Mouse (Mus musculus): Measurements from ENCODE around the gene Lipa. TPM values are rescaled to one million over a fixed set of nuclear protein-coding genes. Genes with fewer than 3 reads are reported as not detected.

Gene Lipa
- polyA plus RNA-seq, 1 experiment, result 30.2 TPM

DNA sequence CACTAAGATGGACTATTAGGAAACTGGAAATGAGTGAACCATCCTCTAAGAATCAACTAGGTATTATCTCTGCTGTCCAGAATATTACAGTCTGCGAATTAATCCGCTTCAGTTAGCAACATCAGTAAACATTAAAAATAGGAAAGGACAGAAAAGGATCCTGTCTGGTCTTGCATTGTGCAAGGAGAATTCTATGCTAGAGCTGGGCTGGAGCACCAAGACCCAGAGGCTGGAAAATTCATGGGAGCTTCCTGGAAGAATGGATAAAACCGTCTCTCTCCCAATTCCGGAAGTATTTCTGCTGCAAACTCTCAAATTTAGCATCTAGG lies 22.9 kb upstream of the Lipa start:
- 32% methylated on average over 4 of the region's 4 CpGs for WGBS
- TF ChIP-seq POLR2A (IDR thresholded peaks at IDR 0.05; ENCODE audit: low read depth, low read length) (no peak), CTCF (IDR thresholded peaks at IDR 0.05; ENCODE audit: extremely low read depth, insufficient read depth, insufficient read length, insufficient replicate concordance) (no peak)
- Histone ChIP-seq H3K36me3 (ENCODE audit: control insufficient read depth, insufficient read depth, low read length) (no peaks in the 10 kb centered on the region), H3K4me1 (ENCODE audit: control insufficient read depth, insufficient read depth, insufficient read length) (peaks cover 3% of the 10 kb centered on the region; the same call in 1 of the 2 replicates), H3K27me3 (ENCODE audit: control insufficient read depth, insufficient read depth, low read length) (no peaks in the 10 kb centered on the region), H3K27ac (ENCODE audit: insufficient read depth, low read length) (peak overlapping the region; percentile 68; the same call in 1 of the 2 replicates), H3K4me3 (ENCODE audit: extremely low read depth, insufficient read depth, insufficient read length) (no peak overlapping the region)
- no peak for DNase-seq (ENCODE audit: low read depth in 1 of 2, low spot score in 2 of 2)

DNA sequence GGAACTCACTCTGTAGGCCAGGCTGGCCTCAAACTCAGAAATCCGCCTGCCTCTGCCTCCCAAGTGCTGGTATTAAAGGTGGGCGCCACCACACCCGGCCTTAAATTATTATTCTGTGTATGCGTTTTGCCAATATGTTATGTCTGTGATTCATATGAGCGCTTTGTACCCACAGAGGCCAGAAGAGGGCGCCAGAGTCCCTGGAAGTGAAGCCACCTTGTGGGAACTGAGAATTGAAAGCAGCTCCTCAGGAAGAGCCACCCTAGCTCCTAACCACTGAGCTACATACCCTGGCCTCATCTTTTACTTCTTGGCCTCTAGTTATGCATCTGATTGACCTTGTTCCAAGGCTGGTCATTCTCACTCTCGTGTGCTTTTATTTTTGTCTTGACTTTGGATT lies 20.7 kb upstream of the Lipa start:
- H3K27ac ChIP-seq (ENCODE audit: insufficient read depth, low read length), result no peak overlapping the region
- H3K4me3 ChIP-seq (ENCODE audit: extremely low read depth, insufficient read depth, insufficient read length), result no peak overlapping the region
- H3K4me1 ChIP-seq (ENCODE audit: control insufficient read depth, insufficient read depth, insufficient read length), result peaks cover 1% of the 10 kb centered on the region; the same call in 1 of the 2 replicates
- no peaks in the 10 kb centered on the region for H3K36me3 ChIP-seq (ENCODE audit: control insufficient read depth, insufficient read depth, low read length)
- TF ChIP-seq CTCF (IDR thresholded peaks at IDR 0.05; ENCODE audit: extremely low read depth, insufficient read depth, insufficient read length, insufficient replicate concordance) (peak; percentile 87; the same call in 1 of the 2 replicates), POLR2A (IDR thresholded peaks at IDR 0.05; ENCODE audit: low read depth, low read length) (no peak)
- no peaks in the 10 kb centered on the region for H3K27me3 ChIP-seq (ENCODE audit: control insufficient read depth, insufficient read depth, low read length)
- DNase-seq (ENCODE audit: low read depth in 1 of 2, low spot score in 2 of 2), result peak; percentile 75 to 86
- WGBS, result 31% methylated on average over 7 of the region's 7 CpGs

DNA sequence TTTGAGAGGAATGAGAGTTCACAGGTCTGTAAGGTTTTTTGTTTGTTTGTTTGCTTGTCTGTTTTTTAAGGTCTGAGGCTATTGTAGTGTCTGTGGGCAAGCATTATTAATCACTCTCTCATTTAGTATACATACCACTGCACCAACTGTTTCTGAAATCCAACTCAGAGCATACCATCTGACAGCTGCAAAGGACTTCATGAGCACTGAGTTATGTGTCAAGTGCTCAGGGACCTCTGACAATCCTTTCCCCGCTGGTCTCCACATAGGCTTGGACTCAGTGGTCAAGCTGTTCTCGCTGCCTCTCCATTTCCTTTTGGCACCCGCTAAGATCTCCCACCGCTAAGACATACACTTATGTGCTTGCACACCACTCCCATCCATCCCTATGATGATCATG lies 18.9 kb upstream of the Lipa start:
- no peak for TF ChIP-seq POLR2A (IDR thresholded peaks at IDR 0.05; ENCODE audit: low read depth, low read length)
- TF ChIP-seq CTCF (IDR thresholded peaks at IDR 0.05; ENCODE audit: extremely low read depth, insufficient read depth, insufficient read length, insufficient replicate concordance), result no peak
- WGBS, result 85% methylated on average over 4 of the region's 4 CpGs
- Histone ChIP-seq H3K4me1 (ENCODE audit: control insufficient read depth, insufficient read depth, insufficient read length) (no peaks in the 10 kb centered on the region), H3K27me3 (ENCODE audit: control insufficient read depth, insufficient read depth, low read length) (no peaks in the 10 kb centered on the region), H3K36me3 (ENCODE audit: control insufficient read depth, insufficient read depth, low read length) (no peaks in the 10 kb centered on the region), H3K27ac (ENCODE audit: insufficient read depth, low read length) (no peak overlapping the region), H3K4me3 (ENCODE audit: extremely low read depth, insufficient read depth, insufficient read length) (no peak overlapping the region)
- DNase-seq (ENCODE audit: low read depth in 1 of 2, low spot score in 2 of 2), result no peak

DNA sequence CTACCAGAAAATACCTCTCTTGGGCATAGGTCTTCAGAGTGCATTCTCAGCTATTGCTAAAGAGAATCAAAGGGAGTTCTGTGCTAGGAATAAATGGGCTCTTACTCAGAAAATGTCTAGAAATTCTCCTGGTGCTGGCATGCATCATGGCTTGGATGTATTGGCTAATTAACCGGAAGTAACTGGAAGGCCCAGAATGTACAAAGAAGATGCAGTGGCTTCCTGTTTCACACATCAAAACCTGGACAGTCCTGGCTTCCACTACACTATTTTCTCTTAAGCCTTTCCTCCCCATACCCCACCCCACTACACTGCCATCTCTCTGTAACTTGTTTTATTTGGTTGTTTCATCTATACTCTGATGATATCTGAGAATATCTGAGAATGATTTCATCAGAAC lies 12.1 kb upstream of the Lipa start:
- TF ChIP-seq CTCF (IDR thresholded peaks at IDR 0.05; ENCODE audit: extremely low read depth, insufficient read depth, insufficient read length, insufficient replicate concordance) (no peak), POLR2A (IDR thresholded peaks at IDR 0.05; ENCODE audit: low read depth, low read length) (no peak)
- WGBS, result 74% methylated on average over 1 of the region's 1 CpGs
- H3K36me3 ChIP-seq (ENCODE audit: control insufficient read depth, insufficient read depth, low read length), result no peaks in the 10 kb centered on the region
- no peak overlapping the region for H3K27ac ChIP-seq (ENCODE audit: insufficient read depth, low read length)
- no peaks in the 10 kb centered on the region for H3K27me3 ChIP-seq (ENCODE audit: control insufficient read depth, insufficient read depth, low read length)
- H3K4me3 ChIP-seq (ENCODE audit: extremely low read depth, insufficient read depth, insufficient read length), result no peak overlapping the region
- DNase-seq (ENCODE audit: low read depth in 1 of 2, low spot score in 2 of 2), result no peak
- no peaks in the 10 kb centered on the region for H3K4me1 ChIP-seq (ENCODE audit: control insufficient read depth, insufficient read depth, insufficient read length)

DNA sequence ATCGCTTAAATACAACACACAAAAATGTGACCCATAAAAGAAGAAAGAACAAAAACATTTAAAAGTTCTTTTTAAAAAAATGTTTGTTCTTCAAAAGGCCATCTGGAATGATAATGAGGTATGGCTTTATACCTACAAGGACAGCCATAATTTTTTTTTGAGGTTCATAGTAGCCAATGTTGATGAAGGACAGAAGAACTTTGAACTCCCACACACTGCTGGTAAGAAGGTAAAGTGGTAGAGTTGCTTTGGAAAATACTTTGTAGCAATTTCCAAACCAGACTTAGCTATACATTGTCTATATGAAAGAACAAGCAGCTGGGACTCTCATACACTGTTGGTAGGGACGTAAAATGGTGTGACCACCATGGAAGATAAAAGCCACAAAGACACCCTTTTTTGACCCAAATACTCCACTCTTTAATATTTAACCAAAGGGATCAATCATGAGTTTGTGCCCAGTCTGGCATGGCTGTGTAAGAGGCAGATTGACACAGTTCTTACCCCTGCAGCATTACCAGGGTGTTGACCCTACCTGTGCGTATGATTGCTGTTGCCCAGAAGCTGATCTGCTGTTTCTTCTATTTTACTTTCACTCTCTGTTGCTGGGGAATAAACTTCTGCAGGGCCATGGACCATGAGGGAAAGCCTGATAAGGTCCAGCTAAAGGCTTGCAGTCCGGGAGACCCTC lies 4.9 kb upstream of the Lipa start:
- DNase-seq (ENCODE audit: low read depth in 1 of 2, low spot score in 2 of 2), result no peak
- H3K4me1 ChIP-seq (ENCODE audit: control insufficient read depth, insufficient read depth, insufficient read length), result no peaks in the 10 kb centered on the region
- H3K27me3 ChIP-seq (ENCODE audit: control insufficient read depth, insufficient read depth, low read length), result no peaks in the 10 kb centered on the region
- H3K36me3 ChIP-seq (ENCODE audit: control insufficient read depth, insufficient read depth, low read length), result no peaks in the 10 kb centered on the region
- WGBS, result 88% methylated on average over 4 of the region's 4 CpGs
- no peak overlapping the region for H3K4me3 ChIP-seq (ENCODE audit: extremely low read depth, insufficient read depth, insufficient read length)
- no peak overlapping the region for H3K27ac ChIP-seq (ENCODE audit: insufficient read depth, low read length)
- no peak for TF ChIP-seq CTCF (IDR thresholded peaks at IDR 0.05; ENCODE audit: extremely low read depth, insufficient read depth, insufficient read length, insufficient replicate concordance)
- TF ChIP-seq POLR2A (IDR thresholded peaks at IDR 0.05; ENCODE audit: low read depth, low read length), result no peak

DNA sequence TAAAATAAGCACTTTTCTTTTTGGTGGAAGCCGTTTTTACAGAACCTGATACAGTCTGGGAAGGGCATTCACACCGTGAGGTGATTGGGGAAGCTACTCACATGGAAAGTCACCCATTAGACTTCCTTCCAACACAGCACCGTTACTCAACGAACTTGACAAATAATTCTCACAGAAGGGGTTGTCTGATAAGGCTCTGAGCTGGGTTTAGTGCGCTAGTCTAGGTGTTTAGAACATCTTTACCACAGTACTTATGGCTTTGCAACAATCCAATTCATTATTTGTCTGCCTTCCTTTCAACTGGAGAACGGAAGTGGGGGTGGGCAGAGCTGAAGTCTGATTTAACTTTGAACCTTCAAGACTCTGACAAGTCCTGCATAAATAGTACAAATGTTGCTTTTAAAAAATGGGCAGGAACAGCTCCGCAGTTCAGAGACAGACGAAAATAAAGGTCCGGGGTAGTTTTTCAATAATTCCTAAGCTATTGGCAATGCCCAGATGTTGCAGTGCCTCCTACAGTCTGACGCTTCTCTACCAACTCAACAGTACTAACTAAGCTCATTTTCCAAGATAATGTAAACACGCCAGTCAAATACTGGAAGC lies 852 bp downstream of the Lipa start:
- 0 out of 2 replicates have a peak, but pooled peaks cover 1% of the 10 kb centered on the region for H3K36me3 ChIP-seq (ENCODE audit: control insufficient read depth, insufficient read depth, low read length)
- no peaks in the 10 kb centered on the region for H3K27me3 ChIP-seq (ENCODE audit: control insufficient read depth, insufficient read depth, low read length)
- H3K27ac ChIP-seq (ENCODE audit: insufficient read depth, low read length), result peak overlapping the region; percentile 70
- H3K4me1 ChIP-seq (ENCODE audit: control insufficient read depth, insufficient read depth, insufficient read length), result peaks cover 5% of the 10 kb centered on the region
- peak overlapping the region; percentile 75 for H3K4me3 ChIP-seq (ENCODE audit: extremely low read depth, insufficient read depth, insufficient read length)
- DNase-seq (ENCODE audit: low read depth in 1 of 2, low spot score in 2 of 2), result peak in 1 of 2 experiments; percentile 18
- WGBS, result under 1% methylated on average over 11 of the region's 11 CpGs
- TF ChIP-seq POLR2A (IDR thresholded peaks at IDR 0.05; ENCODE audit: low read depth, low read length) (no peak), CTCF (IDR thresholded peaks at IDR 0.05; ENCODE audit: extremely low read depth, insufficient read depth, insufficient read length, insufficient replicate concordance) (no peak)

DNA sequence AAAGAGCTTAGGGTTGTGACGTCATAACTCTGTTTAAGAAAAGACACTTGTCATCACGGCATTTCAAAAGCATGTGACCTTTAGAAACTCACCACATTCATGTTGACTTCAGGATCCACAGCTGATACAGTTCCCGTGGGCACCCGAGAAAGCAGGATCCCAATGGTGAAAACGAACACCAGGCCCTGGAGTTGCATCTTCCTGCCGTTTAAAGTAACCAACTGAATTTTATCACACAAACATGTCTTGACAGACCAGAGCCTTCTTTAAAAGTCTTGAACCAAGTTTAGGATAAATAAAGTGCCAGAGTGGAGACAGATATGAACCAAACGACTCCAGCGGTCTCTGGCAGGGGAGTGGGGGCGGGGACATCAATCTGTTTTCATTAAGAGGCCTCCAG lies 2.6 kb downstream of the Lipa start:
- Histone ChIP-seq H3K4me1 (ENCODE audit: control insufficient read depth, insufficient read depth, insufficient read length) (peaks cover 5% of the 10 kb centered on the region), H3K27ac (ENCODE audit: insufficient read depth, low read length) (no peak overlapping the region; the same call in 1 of the 2 replicates), H3K36me3 (ENCODE audit: control insufficient read depth, insufficient read depth, low read length) (0 out of 2 replicates have a peak, but pooled peaks cover 1% of the 10 kb centered on the region), H3K27me3 (ENCODE audit: control insufficient read depth, insufficient read depth, low read length) (no peaks in the 10 kb centered on the region), H3K4me3 (ENCODE audit: extremely low read depth, insufficient read depth, insufficient read length) (no peak overlapping the region)
- DNase-seq (ENCODE audit: low read depth in 1 of 2, low spot score in 2 of 2), result no peak
- 75% methylated on average over 9 of the region's 9 CpGs for WGBS
- TF ChIP-seq CTCF (IDR thresholded peaks at IDR 0.05; ENCODE audit: extremely low read depth, insufficient read depth, insufficient read length, insufficient replicate concordance), result no peak
- TF ChIP-seq POLR2A (IDR thresholded peaks at IDR 0.05; ENCODE audit: low read depth, low read length), result no peak
